Mouse (Mus musculus): Measurements from ENCODE around the gene Mdga2. TPM values are rescaled to one million over a fixed set of nuclear protein-coding genes. Genes with fewer than 3 reads are reported as not detected.
A peak's percentile ranks its signal among the peaks of the same experiment; 100 is the strongest.

Mdga2 gene
- total RNA-seq, 1 experiment, result not detected

GRCm38 (mm10) chr12:67220641-67221231 is 1.6 kb downstream of the Mdga2 start:
- TF ChIP-seq MAFK (IDR thresholded peaks at IDR 0.05; ENCODE audit: insufficient read depth, low read depth, low read length) (no peak), CHD2 (IDR thresholded peaks at IDR 0.05; ENCODE audit: low read depth, low read length) (no peak), ZNF384 (IDR thresholded peaks at IDR 0.05; ENCODE audit: low read depth, low read length) (no peak), ZC3H11A (IDR thresholded peaks at IDR 0.05; ENCODE audit: borderline replicate concordance, low read depth, low read length) (no peak), HCFC1 (IDR thresholded peaks at IDR 0.05; ENCODE audit: borderline replicate concordance, insufficient read depth, low read length) (no peak)
- Histone ChIP-seq H3K4me1 (ENCODE audit: control insufficient read depth in 2 of 2, insufficient read depth in 2 of 2, low read length in 2 of 2, poor library complexity in 1 of 2) (0 out of 4 replicates have a peak, but pooled peaks cover 0 to 2% of the 10 kb centered on the region in 2 experiments), H3K36me3 (ENCODE audit: control insufficient read depth, insufficient read depth, low read length, poor library complexity, severe bottlenecking) (no peaks in the 10 kb centered on the region), H3K4me3 (ENCODE audit: insufficient read depth in 1 of 2, low read depth in 1 of 2, low read length in 2 of 2, poor library complexity in 1 of 2, severe bottlenecking in 1 of 2) (peak overlapping the region; percentile 58 to 64; a peak in 3 of 4 replicates), H3K9ac (ENCODE audit: insufficient read depth, low read depth, low read length, poor library complexity, severe bottlenecking) (no peak overlapping the region), H3K27ac (ENCODE audit: insufficient read depth, low read depth, low read length, poor library complexity, severe bottlenecking) (no peak overlapping the region), H3K9me3 (ENCODE audit: control insufficient read depth, insufficient read depth, low read depth, low read length) (no peaks in the 10 kb centered on the region)
- no peak for DNase-seq (ENCODE audit: low read depth, low spot score)
- in situ Hi-C loops (cut with MboI; ENCODE audit: low sequenced_read_pairs in 2 of 2, unreplicated experiment in 2 of 2), result no loop called here

DNA sequence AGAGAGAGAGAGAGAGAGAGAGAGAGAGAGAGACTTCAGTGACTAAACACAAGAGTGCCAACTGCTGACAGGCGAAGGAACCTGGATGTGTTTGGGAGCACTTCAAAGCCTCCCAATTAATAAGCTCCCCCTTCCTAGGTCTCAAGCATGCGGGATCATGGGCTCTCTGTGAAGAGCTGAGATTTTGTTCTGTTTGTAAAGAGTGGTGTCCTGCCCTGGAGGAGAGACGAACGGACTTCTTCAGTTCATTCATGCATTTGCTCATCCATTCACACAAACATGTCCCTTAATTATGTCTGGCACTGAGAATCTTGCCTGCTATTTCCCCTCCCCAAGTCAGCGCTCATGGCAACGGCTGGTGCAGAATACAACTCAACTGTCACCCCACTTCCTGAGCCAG is 2.3 kb downstream of the Mdga2 start:
- Histone ChIP-seq H3K36me3 (ENCODE audit: control insufficient read depth, insufficient read depth, low read length, poor library complexity, severe bottlenecking) (no peaks in the 10 kb centered on the region), H3K4me1 (ENCODE audit: control insufficient read depth in 2 of 2, insufficient read depth in 2 of 2, low read length in 2 of 2, poor library complexity in 1 of 2) (0 out of 4 replicates have a peak, but pooled peaks cover 0 to 2% of the 10 kb centered on the region in 2 experiments), H3K9me3 (ENCODE audit: control insufficient read depth, insufficient read depth, low read depth, low read length) (no peaks in the 10 kb centered on the region), H3K27ac (ENCODE audit: insufficient read depth, low read depth, low read length, poor library complexity, severe bottlenecking) (no peak overlapping the region), H3K4me3 (ENCODE audit: insufficient read depth in 1 of 2, low read depth in 1 of 2, low read length in 2 of 2, poor library complexity in 1 of 2, severe bottlenecking in 1 of 2) (no peak overlapping the region), H3K9ac (ENCODE audit: insufficient read depth, low read depth, low read length, poor library complexity, severe bottlenecking) (no peak overlapping the region)
- in situ Hi-C loops (cut with MboI; ENCODE audit: low sequenced_read_pairs in 2 of 2, unreplicated experiment in 2 of 2), result no loop called here
- no peak for DNase-seq (ENCODE audit: low read depth, low spot score)
- TF ChIP-seq HCFC1 (IDR thresholded peaks at IDR 0.05; ENCODE audit: borderline replicate concordance, insufficient read depth, low read length) (no peak), ZC3H11A (IDR thresholded peaks at IDR 0.05; ENCODE audit: borderline replicate concordance, low read depth, low read length) (no peak), MAFK (IDR thresholded peaks at IDR 0.05; ENCODE audit: insufficient read depth, low read depth, low read length) (no peak)

GRCm38 (mm10) chr12:67219564-67219963 is 2.8 kb downstream of the Mdga2 start:
- H3K4me3 ChIP-seq (ENCODE audit: insufficient read depth in 1 of 2, low read depth in 1 of 2, low read length in 2 of 2, poor library complexity in 1 of 2, severe bottlenecking in 1 of 2), result no peak overlapping the region
- 0 out of 4 replicates have a peak, but pooled peaks cover 0 to 2% of the 10 kb centered on the region in 2 experiments for H3K4me1 ChIP-seq (ENCODE audit: control insufficient read depth in 2 of 2, insufficient read depth in 2 of 2, low read length in 2 of 2, poor library complexity in 1 of 2)
- in situ Hi-C loops (cut with MboI; ENCODE audit: low sequenced_read_pairs in 2 of 2, unreplicated experiment in 2 of 2), result no loop called here
- no peak for DNase-seq (ENCODE audit: low read depth, low spot score)
- no peak overlapping the region for H3K9ac ChIP-seq (ENCODE audit: insufficient read depth, low read depth, low read length, poor library complexity, severe bottlenecking)
- H3K36me3 ChIP-seq (ENCODE audit: control insufficient read depth, insufficient read depth, low read length, poor library complexity, severe bottlenecking), result no peaks in the 10 kb centered on the region
- no peak overlapping the region for H3K27ac ChIP-seq (ENCODE audit: insufficient read depth, low read depth, low read length, poor library complexity, severe bottlenecking)
- TF ChIP-seq MAFK (IDR thresholded peaks at IDR 0.05; ENCODE audit: insufficient read depth, low read depth, low read length) (no peak), ZC3H11A (IDR thresholded peaks at IDR 0.05; ENCODE audit: borderline replicate concordance, low read depth, low read length) (no peak), HCFC1 (IDR thresholded peaks at IDR 0.05; ENCODE audit: borderline replicate concordance, insufficient read depth, low read length) (no peak), ZNF384 (IDR thresholded peaks at IDR 0.05; ENCODE audit: low read depth, low read length) (no peak), CHD2 (IDR thresholded peaks at IDR 0.05; ENCODE audit: low read depth, low read length) (no peak)
- H3K9me3 ChIP-seq (ENCODE audit: control insufficient read depth, insufficient read depth, low read depth, low read length), result no peaks in the 10 kb centered on the region

DNA sequence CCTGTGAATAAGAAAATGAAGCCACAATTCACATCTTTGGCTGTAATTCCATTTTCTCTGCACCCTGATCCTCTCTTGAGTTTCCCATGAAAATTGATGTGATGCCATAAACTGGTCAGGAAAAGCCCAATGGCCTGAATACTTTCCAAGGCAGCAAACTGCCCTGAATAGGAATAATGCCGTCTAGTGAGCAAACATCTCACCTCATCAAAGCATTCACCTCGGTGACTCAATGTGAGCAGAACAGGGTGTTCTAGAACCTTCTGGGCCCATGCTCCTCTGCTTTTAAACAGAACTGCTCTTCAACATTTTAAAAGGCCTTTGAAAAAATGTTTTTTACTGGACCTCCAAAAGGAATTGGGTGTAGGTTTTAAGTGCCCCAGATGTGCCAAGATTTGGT is 9.5 kb downstream of the Mdga2 start:
- no peak overlapping the region for H3K27ac ChIP-seq (ENCODE audit: insufficient read depth, low read depth, low read length, poor library complexity, severe bottlenecking)
- H3K4me3 ChIP-seq (ENCODE audit: insufficient read depth in 1 of 2, low read depth in 1 of 2, low read length in 2 of 2, poor library complexity in 1 of 2, severe bottlenecking in 1 of 2), result no peak overlapping the region
- TF ChIP-seq HCFC1 (IDR thresholded peaks at IDR 0.05; ENCODE audit: borderline replicate concordance, insufficient read depth, low read length) (no peak), ZNF384 (IDR thresholded peaks at IDR 0.05; ENCODE audit: low read depth, low read length) (no peak), CHD2 (IDR thresholded peaks at IDR 0.05; ENCODE audit: low read depth, low read length) (no peak), ZC3H11A (IDR thresholded peaks at IDR 0.05; ENCODE audit: borderline replicate concordance, low read depth, low read length) (no peak), MAFK (IDR thresholded peaks at IDR 0.05; ENCODE audit: insufficient read depth, low read depth, low read length) (no peak)
- no peaks in the 10 kb centered on the region for H3K36me3 ChIP-seq (ENCODE audit: control insufficient read depth, insufficient read depth, low read length, poor library complexity, severe bottlenecking)
- no peak overlapping the region for H3K9ac ChIP-seq (ENCODE audit: insufficient read depth, low read depth, low read length, poor library complexity, severe bottlenecking)
- no peak for DNase-seq (ENCODE audit: low read depth, low spot score)
- H3K9me3 ChIP-seq (ENCODE audit: control insufficient read depth, insufficient read depth, low read depth, low read length), result no peaks in the 10 kb centered on the region
- H3K4me1 ChIP-seq (ENCODE audit: control insufficient read depth in 2 of 2, insufficient read depth in 2 of 2, low read length in 2 of 2, poor library complexity in 1 of 2), result no peaks in the 10 kb centered on the region
- in situ Hi-C loops (cut with MboI; ENCODE audit: low sequenced_read_pairs in 2 of 2, unreplicated experiment in 2 of 2), result no loop called here

Measured in ES-E14 (cell line).